Mouse (Mus musculus): Measurements from ENCODE around the gene Ttc7. TPM values are rescaled to one million over a fixed set of nuclear protein-coding genes. Genes with fewer than 3 reads are reported as not detected.
A peak's percentile ranks its signal among the peaks of the same experiment; 100 is the strongest.

Gene Ttc7
- polyA plus RNA-seq, 1 experiment from 2014 or later = 3.8 TPM

DNA sequence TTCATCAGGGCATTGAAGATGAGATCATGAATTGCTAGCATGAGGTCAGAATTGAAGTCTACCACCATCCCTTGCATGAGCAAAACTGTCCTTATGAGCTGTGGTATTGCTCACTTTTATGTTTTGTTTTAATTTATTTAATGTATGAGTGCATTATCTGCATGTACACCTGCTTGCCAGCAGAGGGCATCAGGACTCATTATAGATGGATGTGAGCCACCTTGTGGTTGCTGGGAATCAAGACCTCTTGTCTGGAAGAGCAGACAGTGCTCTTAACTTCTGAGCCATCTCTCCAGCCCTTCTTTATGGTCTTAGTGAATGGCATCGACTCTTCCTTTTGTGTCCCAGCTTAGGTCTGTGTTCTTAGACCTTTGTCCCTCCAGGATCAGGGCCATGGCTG is 39.0 kb downstream of the Ttc7 start:
- H3K4me3 ChIP-seq (replicated peaks) = no peak overlapping the region
- no peak overlapping the region for H3K27ac ChIP-seq
- H3K27me3 ChIP-seq = no peaks in the 10 kb centered on the region
- H3K36me3 ChIP-seq (replicated peaks) = no peaks in the 10 kb centered on the region
- no peak overlapping the region for H3K4me2 ChIP-seq
- no peak overlapping the region for H3K9ac ChIP-seq
- peaks cover 17% of the 10 kb centered on the region for H3K4me1 ChIP-seq
- H3K9me3 ChIP-seq = 0 out of 2 replicates have a peak, but pooled peaks cover 10% of the 10 kb centered on the region
- no peak for ATAC-seq (ENCODE audit: low FRiP score)
- 95% methylated on average over 1 of the region's 1 CpGs for WGBS

DNA sequence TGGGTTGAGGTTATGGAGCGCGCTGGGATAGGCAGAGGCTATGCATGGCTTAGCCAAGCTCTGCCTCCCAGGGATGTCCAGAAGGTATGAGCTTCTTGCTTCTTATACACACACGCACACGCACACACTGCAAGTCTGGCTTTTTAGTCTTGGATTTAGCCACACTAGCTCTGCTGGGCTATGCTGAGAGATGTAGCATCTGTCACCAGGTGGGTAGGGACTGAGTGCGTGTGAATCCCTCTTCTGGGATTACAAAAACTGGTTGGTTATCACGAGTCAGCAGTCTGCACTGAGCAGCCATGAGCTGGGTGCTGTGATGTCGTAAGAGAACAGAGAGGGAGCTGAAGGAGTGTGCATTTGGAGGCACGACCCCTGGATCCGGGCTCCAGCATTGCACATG is 40.5 kb downstream of the Ttc7 start:
- WGBS = 85% methylated on average over 9 of the region's 9 CpGs
- no peak for ATAC-seq (ENCODE audit: low FRiP score)
- H3K27ac ChIP-seq = no peak overlapping the region

DNA sequence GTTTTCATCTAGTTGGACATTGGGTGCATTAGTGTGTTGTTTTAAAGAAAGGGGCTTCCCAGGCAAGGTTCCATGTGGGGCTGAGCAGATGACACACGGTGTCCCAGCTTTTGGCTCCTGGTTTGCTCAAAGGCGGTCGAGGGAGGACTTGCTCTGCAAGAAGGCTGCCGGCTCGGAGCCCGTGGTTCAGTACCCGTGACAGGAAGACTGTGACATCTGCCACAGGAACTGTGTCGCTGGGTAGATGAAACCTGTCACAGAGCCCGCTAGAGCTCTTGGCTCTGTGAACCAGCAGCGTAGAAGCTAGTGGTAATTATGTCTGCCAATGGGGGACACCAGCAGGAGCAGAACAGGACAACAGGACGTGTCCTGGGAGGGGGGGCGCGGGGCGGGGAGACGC is 42.8 kb downstream of the Ttc7 start:
- no peaks in the 10 kb centered on the region for H3K36me3 ChIP-seq (replicated peaks)
- no peaks in the 10 kb centered on the region; the same call in 1 of the 2 replicates for H3K27me3 ChIP-seq
- 0 out of 2 replicates have a peak, but pooled peaks cover 10% of the 10 kb centered on the region for H3K9me3 ChIP-seq
- H3K4me3 ChIP-seq (replicated peaks) = no peak overlapping the region
- no peak overlapping the region for H3K9ac ChIP-seq
- peaks cover 32% of the 10 kb centered on the region for H3K4me1 ChIP-seq
- ATAC-seq (ENCODE audit: low FRiP score) = no peak
- no peak overlapping the region for H3K27ac ChIP-seq
- 84% methylated on average over 15 of the region's 15 CpGs for WGBS
- H3K4me2 ChIP-seq = no peak overlapping the region

More for the DNA sequence above, 40.5 kb downstream of the Ttc7 start:
- H3K4me1 ChIP-seq = peaks cover 23% of the 10 kb centered on the region
- no peak overlapping the region for H3K4me2 ChIP-seq
- no peaks in the 10 kb centered on the region for H3K27me3 ChIP-seq
- H3K4me3 ChIP-seq (replicated peaks) = no peak overlapping the region
- no peaks in the 10 kb centered on the region for H3K36me3 ChIP-seq (replicated peaks)
- 0 out of 2 replicates have a peak, but pooled peaks cover 10% of the 10 kb centered on the region for H3K9me3 ChIP-seq
- no peak overlapping the region for H3K9ac ChIP-seq

DNA sequence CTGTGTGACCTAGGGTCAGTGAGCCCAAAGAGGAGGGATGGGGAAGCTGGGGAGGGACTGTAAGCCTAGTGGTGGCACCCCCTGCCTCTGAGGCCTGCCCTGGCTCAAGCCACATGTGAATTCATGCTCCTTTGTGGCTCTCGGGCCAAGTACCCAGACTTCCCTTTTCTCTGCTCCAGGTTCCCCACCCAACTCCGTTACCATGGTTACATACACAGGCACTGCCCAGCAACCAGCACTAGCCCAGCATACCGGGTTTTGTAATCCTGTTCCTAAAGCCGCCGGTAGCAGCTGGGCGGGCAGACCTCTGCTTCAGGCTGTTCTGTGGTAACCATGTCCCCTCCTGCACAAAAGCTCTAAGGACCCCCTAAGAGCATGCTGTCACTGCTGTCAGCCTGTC is 44.3 kb downstream of the Ttc7 start:
- WGBS = 6% methylated on average over 6 of the region's 6 CpGs
- ATAC-seq (ENCODE audit: low FRiP score) = peak; percentile 67

DNA sequence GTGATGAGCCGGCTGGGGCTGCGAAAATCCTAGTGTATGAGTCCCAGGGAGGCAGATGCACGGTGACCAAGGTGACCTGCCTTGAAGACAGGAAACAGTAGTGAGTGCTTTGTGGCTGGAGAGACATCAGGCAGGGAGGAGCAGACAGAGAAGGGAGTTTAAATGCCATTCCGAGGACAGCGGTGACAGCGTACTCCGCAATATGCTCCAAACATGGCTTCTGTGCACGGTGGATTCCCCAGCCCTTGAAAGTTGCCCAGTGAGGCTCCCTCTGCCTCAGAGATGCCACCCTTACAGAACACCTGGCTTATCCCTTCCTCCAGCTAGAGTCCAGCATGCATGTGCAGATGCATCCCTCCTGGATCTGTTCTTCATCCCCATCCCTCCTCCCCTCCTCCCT is 45.0 kb downstream of the Ttc7 start:
- Histone ChIP-seq H3K27me3 (no peaks in the 10 kb centered on the region; the same call in 1 of the 2 replicates), H3K4me1 (peaks cover 53% of the 10 kb centered on the region), H3K9ac (no peak overlapping the region), H3K4me3 (replicated peaks) (no peak overlapping the region), H3K4me2 (no peak overlapping the region), H3K27ac (peak overlapping the region; percentile 26), H3K36me3 (replicated peaks) (no peaks in the 10 kb centered on the region), H3K9me3 (no peaks in the 10 kb centered on the region)
- 75% methylated on average over 8 of the region's 8 CpGs for WGBS
- no peak for ATAC-seq (ENCODE audit: low FRiP score)

More for the DNA sequence above, 44.3 kb downstream of the Ttc7 start:
- H3K4me2 ChIP-seq = no peak overlapping the region
- H3K9me3 ChIP-seq = 0 out of 2 replicates have a peak, but pooled peaks cover 3% of the 10 kb centered on the region
- no peaks in the 10 kb centered on the region for H3K36me3 ChIP-seq (replicated peaks)
- H3K27me3 ChIP-seq = no peaks in the 10 kb centered on the region; the same call in 1 of the 2 replicates
- H3K4me1 ChIP-seq = peaks cover 47% of the 10 kb centered on the region
- peak overlapping the region; percentile 26 for H3K27ac ChIP-seq
- 0 out of 2 replicates have a peak overlapping the region, but pooled peaks have one; percentile 7 for H3K9ac ChIP-seq
- no peak overlapping the region for H3K4me3 ChIP-seq (replicated peaks)

DNA sequence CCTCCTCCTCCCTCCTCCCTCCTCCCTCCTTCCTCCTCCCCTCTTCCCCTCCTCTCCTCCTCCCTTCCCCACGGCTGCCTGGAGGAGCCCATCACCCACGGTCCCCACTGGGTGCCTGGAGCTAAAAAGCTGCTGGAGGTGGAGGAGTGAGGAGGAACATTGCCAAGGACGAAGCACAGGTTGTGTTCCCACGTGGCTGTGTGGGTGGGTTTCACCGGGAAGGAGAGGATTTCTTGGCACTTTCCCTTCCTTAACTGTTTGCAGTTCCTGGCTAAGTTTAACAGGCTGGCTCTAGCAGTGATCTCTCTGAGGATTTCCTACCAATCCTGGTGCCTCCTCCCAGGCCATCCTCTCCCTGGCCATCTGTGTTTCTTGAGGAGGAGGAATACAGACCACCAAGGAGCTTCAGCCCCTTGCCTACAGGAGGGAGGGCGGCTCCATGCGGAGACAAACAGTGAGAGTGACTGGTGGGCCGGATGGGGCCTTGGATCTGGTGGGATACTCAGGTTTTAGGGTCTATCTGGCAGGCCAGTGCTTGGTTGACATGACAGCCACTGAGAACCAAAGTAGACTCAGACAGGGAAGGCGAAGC is 45.6 kb downstream of the Ttc7 start:
- 66% methylated on average over 8 of the region's 9 CpGs for WGBS
- no peak overlapping the region for H3K4me2 ChIP-seq

DNA sequence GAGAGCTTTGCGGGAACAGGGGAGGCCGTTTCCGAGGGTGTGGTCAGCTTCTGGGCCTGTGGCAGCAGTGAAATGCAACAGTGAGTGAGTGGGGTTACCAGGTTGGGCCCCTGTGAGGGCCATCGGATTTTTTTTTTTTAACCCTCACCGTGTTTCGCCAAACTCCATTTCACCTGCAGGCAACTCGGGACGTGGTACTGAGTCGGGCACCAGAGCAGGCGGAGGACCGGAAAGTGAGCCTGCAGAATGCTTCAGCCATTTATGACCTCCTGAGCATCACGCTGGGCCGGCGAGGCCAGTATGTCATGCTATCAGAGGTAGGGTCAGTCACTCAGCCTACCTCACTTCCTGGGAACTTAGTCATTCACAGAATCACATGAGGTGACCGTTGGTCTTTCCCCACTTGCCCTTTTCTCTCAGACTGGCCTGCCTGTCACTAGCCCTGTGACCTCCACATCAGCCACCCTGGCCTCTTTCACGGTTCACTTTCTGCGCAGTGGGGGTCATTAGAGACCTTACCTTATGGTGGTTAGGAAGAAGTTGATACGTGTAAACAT is 46.5 kb downstream of the Ttc7 start:
- peaks cover 6% of the 10 kb centered on the region; the same call in 1 of the 2 replicates for H3K27me3 ChIP-seq
- no peak overlapping the region for H3K4me3 ChIP-seq (replicated peaks)
- H3K9me3 ChIP-seq = no peaks in the 10 kb centered on the region
- peaks cover 56% of the 10 kb centered on the region for H3K4me1 ChIP-seq
- H3K36me3 ChIP-seq (replicated peaks) = no peaks in the 10 kb centered on the region
- no peak overlapping the region for H3K4me2 ChIP-seq
- no peak for ATAC-seq (ENCODE audit: low FRiP score)
- H3K27ac ChIP-seq = no peak overlapping the region
- 88% methylated on average over 18 of the region's 18 CpGs for WGBS
- no peak overlapping the region for H3K9ac ChIP-seq

More for the DNA sequence above, 45.6 kb downstream of the Ttc7 start:
- H3K4me1 ChIP-seq = peaks cover 56% of the 10 kb centered on the region
- H3K9ac ChIP-seq = no peak overlapping the region
- no peak for ATAC-seq (ENCODE audit: low FRiP score)
- no peaks in the 10 kb centered on the region for H3K9me3 ChIP-seq
- H3K27ac ChIP-seq = no peak overlapping the region
- H3K36me3 ChIP-seq (replicated peaks) = no peaks in the 10 kb centered on the region
- peaks cover 6% of the 10 kb centered on the region; the same call in 1 of the 2 replicates for H3K27me3 ChIP-seq
- no peak overlapping the region for H3K4me3 ChIP-seq (replicated peaks)

- Histone ChIP-seq H3K27ac (peak overlapping the region; percentile 68), H3K9me3 (no peaks in the 10 kb centered on the region), H3K36me3 (replicated peaks) (no peaks in the 10 kb centered on the region), H3K4me2 (peak overlapping the region; percentile 31), H3K9ac (peak overlapping the region; percentile 21; the same call in 1 of the 2 replicates), H3K4me1 (peaks cover 56% of the 10 kb centered on the region), H3K4me3 (replicated peaks) (peak overlapping the region; percentile 11; the same call in 1 of the 2 replicates), H3K27me3 (peaks cover 6% of the 10 kb centered on the region; the same call in 1 of the 2 replicates)
- 28% methylated on average over 22 of the region's 22 CpGs for WGBS
- peak; percentile 31 for ATAC-seq (ENCODE audit: low FRiP score)
Observed at GRCm38 (mm10) chr17:87330250-87330920, 47.7 kb downstream of the Ttc7 start.

- peak overlapping the region; percentile 11; the same call in 1 of the 2 replicates for H3K4me3 ChIP-seq (replicated peaks)
- 0% methylated on average over 11 of the region's 11 CpGs for WGBS
Observed at GRCm38 (mm10) chr17:87330921-87331291, 48.2 kb downstream of the Ttc7 start.

DNA sequence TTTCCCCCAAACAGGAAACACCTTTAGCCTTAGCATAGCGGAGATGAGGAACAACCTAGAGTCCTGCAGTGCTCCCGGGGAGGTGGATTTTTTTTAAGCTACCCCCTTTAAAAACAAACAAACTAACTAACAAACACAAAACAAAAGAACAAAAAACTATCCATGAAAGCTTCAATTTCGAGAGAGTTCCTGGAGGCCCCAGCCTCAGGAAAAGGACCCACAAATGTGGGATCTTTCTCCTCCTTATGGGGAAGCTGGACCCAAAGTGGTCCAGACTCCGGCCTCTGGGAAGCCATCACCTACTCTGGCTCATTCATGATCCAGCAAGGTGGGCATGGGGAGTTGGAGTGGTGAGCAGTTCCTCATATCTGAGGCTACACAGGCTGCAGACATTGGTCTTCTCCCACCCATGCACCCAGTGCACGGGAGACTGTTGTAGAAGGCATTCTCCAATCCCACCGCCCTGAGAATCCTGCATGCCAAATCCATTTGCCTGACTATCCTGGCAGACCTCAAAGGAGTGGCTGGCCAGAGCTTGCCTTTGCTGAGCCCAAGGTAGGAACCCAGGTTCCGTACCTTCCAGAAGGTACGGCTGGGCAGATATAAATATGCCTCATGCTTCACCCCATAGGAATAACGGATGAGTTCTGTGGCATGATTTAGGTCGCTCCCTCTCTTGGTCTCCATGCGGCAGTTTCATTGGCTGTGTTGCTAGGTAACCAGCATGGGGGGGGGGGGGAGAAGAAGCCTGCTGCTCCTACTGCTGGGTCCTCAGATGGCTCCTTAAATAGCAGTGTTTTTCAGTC is 48.9 kb downstream of the Ttc7 start:
- Histone ChIP-seq H3K9ac (0 out of 2 replicates have a peak overlapping the region, but pooled peaks have one; percentile 21), H3K4me3 (replicated peaks) (no peak overlapping the region), H3K9me3 (no peaks in the 10 kb centered on the region), H3K4me1 (peaks cover 45% of the 10 kb centered on the region), H3K27ac (peak overlapping the region; percentile 68), H3K27me3 (peaks cover 6% of the 10 kb centered on the region; the same call in 1 of the 2 replicates), H3K36me3 (replicated peaks) (no peaks in the 10 kb centered on the region), H3K4me2 (peak overlapping the region; percentile 31)
- WGBS = 48% methylated on average over 11 of the region's 11 CpGs
- peak; percentile 58 for ATAC-seq (ENCODE audit: low FRiP score)

More at GRCm38 (mm10) chr17:87330921-87331291, 48.2 kb downstream of the Ttc7 start:
- Histone ChIP-seq H3K4me2 (peak overlapping the region; percentile 31), H3K36me3 (replicated peaks) (no peaks in the 10 kb centered on the region), H3K9me3 (no peaks in the 10 kb centered on the region), H3K27me3 (peaks cover 6% of the 10 kb centered on the region; the same call in 1 of the 2 replicates), H3K9ac (peak overlapping the region; percentile 21; the same call in 1 of the 2 replicates), H3K27ac (peak overlapping the region; percentile 68), H3K4me1 (peaks cover 52% of the 10 kb centered on the region)
- ATAC-seq (ENCODE audit: low FRiP score) = peak; percentile 76

GRCm38 (mm10) chr17:87332142-87332815 is 49.6 kb downstream of the Ttc7 start:
- ATAC-seq (ENCODE audit: low FRiP score) = no peak
- Histone ChIP-seq H3K9ac (no peak overlapping the region), H3K27ac (peak overlapping the region; percentile 38; the same call in 1 of the 2 replicates), H3K9me3 (no peaks in the 10 kb centered on the region), H3K4me2 (no peak overlapping the region), H3K36me3 (replicated peaks) (no peaks in the 10 kb centered on the region), H3K4me1 (peaks cover 38% of the 10 kb centered on the region), H3K27me3 (peaks cover 6% of the 10 kb centered on the region; the same call in 1 of the 2 replicates), H3K4me3 (replicated peaks) (no peak overlapping the region)
- WGBS = 78% methylated on average over 9 of the region's 9 CpGs

All from forebrain, embryonic 12.5 days (tissue).